8 mouse cellular contexts compared by ENCODE assay signal in genomic region chr3:95658236-95658867, GRCm38 (mm10). TPM values are rescaled to one million over a fixed set of nuclear protein-coding genes. Genes with fewer than 3 reads are reported as not detected.
DNase-seq lines count a peak whose midpoint lies in the region; ATAC-seq and TF ChIP-seq lines count a peak whose summit lies in the region.

Gene Mcl1 (plus strand): TSS chr3:95658788.

- H3K9ac ChIP-seq in lung, embryonic 16.5 days (ENCODE audit: low read length), result peak within 1 kb of the TSS; percentile 100

- peak; percentile 99 for TF ChIP-seq POLR2A in thymus, adult 2 months (IDR thresholded peaks at IDR 0.05; ENCODE audit: control insufficient read depth, extremely low read depth, insufficient read depth, low read length, poor library complexity)

- ATAC-seq in lung, embryonic 16.5 days (ENCODE audit: low read depth), result peak; percentile 96

- peaks cover 46% of the 10 kb centered on the region for H3K4me1 ChIP-seq in hindbrain, embryonic 10.5 days (replicated peaks)
- peaks cover 22% of the 10 kb centered on the region for H3K4me1 ChIP-seq in lung, embryonic 16.5 days (replicated peaks; ENCODE audit: control insufficient read depth, insufficient read depth, low read length)
- peaks cover 11% of the 10 kb centered on the region for H3K4me1 ChIP-seq in thymus, adult 2 months (replicated peaks; ENCODE audit: control insufficient read depth, insufficient read depth, low read length)

- peak within 1 kb of the TSS; percentile 99 for H3K4me3 ChIP-seq in hindbrain, embryonic 10.5 days
- H3K4me3 ChIP-seq in lung, embryonic 16.5 days (ENCODE audit: low read length), result peak within 1 kb of the TSS; percentile 98
- peak within 1 kb of the TSS; percentile 90 for H3K4me3 ChIP-seq in thymus, adult 2 months (ENCODE audit: control insufficient read depth, insufficient read depth, low read length)

- peaks cover 35% of the 10 kb centered on the region for H3K36me3 ChIP-seq in hindbrain, embryonic 10.5 days
- H3K36me3 ChIP-seq in lung, embryonic 16.5 days (ENCODE audit: control insufficient read depth, insufficient read depth, low read length), result peaks cover 21% of the 10 kb centered on the region
- peaks cover 30% of the 10 kb centered on the region for H3K36me3 ChIP-seq in thymus, adult 2 months (ENCODE audit: control insufficient read depth, insufficient read depth, low read length)

- H3K27me3 ChIP-seq in hindbrain, embryonic 10.5 days (ENCODE audit: insufficient read depth, poor library complexity, severe bottlenecking), result no peaks in the 10 kb centered on the region
- H3K27me3 ChIP-seq in lung, embryonic 16.5 days (ENCODE audit: control insufficient read depth, insufficient read depth, low read depth, low read length), result no peaks in the 10 kb centered on the region
- H3K27me3 ChIP-seq in thymus, adult 2 months (ENCODE audit: control insufficient read depth, insufficient read depth, low read length), result no peaks in the 10 kb centered on the region

- peak within 1 kb of the TSS; percentile 99 for H3K27ac ChIP-seq in hindbrain, embryonic 10.5 days
- peak within 1 kb of the TSS; percentile 99 for H3K27ac ChIP-seq in lung, embryonic 16.5 days (ENCODE audit: low read length)
- peak within 1 kb of the TSS; percentile 80 for H3K27ac ChIP-seq in thymus, adult 2 months (ENCODE audit: control insufficient read depth, insufficient read depth, low read length)

- no peaks in the 10 kb centered on the region for H3K9me3 ChIP-seq in hindbrain, embryonic 10.5 days
- no peaks in the 10 kb centered on the region for H3K9me3 ChIP-seq in lung, embryonic 16.5 days (ENCODE audit: control insufficient read depth, low read length)

- peak; percentile 97 for DNase-seq in MN1 (ENCODE audit: low spot score)
- DNase-seq in cerebellum, adult 9-10 months, result peak; percentile 90
- peak; percentile 85 to 93 for DNase-seq in frontal cortex, adult 2 months (ENCODE audit: extremely low spot score in 1 of 2, low spot score in 1 of 2)
- DNase-seq in hindbrain, embryonic 10.5 days (ENCODE audit: low spot score), result peak; percentile 95
- DNase-seq in layer of hippocampus, adult 9-11 months, result peak; percentile 93
- DNase-seq in ovary, adult 18-20 months (ENCODE audit: low spot score), result peak; percentile 92
- DNase-seq in thymus, adult 2 months, result peak; percentile 91

- WGBS in hindbrain, embryonic 10.5 days, result under 1% methylated on average over 43 of the region's 43 CpGs
- 0% methylated on average over 41 of the region's 43 CpGs for WGBS in lung, embryonic 16.5 days
- WGBS in thymus, adult 2 months, result under 1% methylated on average over 43 of the region's 43 CpGs

- H3K4me2 ChIP-seq in lung, embryonic 16.5 days (ENCODE audit: low read depth, low read length), result peak within 1 kb of the TSS; percentile 95

- no peak for TF ChIP-seq CTCF in thymus, adult 2 months (IDR thresholded peaks at IDR 0.05; ENCODE audit: borderline replicate concordance, control insufficient read depth, extremely low read depth, insufficient read depth, low read length, poor library complexity)

RNA-seq across cellular contexts. Expression of gene Mcl1, which starts in this region (rescaled TPM):
- polyA plus RNA-seq in frontal cortex, adult 2 months (2012; rRNA removed), result 43.3 and 47.0 TPM in 2 replicates
- 47.2 and 53.4 TPM in 2 replicates for polyA plus RNA-seq in hindbrain, embryonic 10.5 days (2016; fragmentation: Nextera tagmentation; extraction: Ambion mirVana)
- 23.1 and 31.7 TPM in 2 replicates for polyA plus RNA-seq in lung, embryonic 16.5 days (2015; fragmentation: Nextera tagmentation; extraction: Ambion mirVana)
- polyA plus RNA-seq in thymus, adult 2 months (2012; rRNA removed), result 145 and 198 TPM in 2 replicates

Comparison
In these comparisons a context has a peak if more than half of its experiments do, and no peak if none do; other contexts are left out.
1. Peak in every context shown above with its lines: DNase-seq, ATAC-seq, H3K4me3 ChIP-seq and H3K27ac ChIP-seq.